Mouse (Mus musculus) brain, embryonic 14.5 days (tissue): ENCODE data around the gene Cpm. TPM values are rescaled to one million over a fixed set of nuclear protein-coding genes. Genes with fewer than 3 reads are reported as not detected.

Experiments
- DNase-seq: peaks from one replicate; pipeline ENCODE4 v3.0.0-alpha.2; 2011; ENCODE audit warnings: low read depth
- CTCF ChIP-seq: fragments of 200-500 bp; IDR thresholded peaks from 2 replicates; pipeline ENCODE4 v1.5.1; 2012; ENCODE audit warnings: inconsistent platforms, mild to moderate bottlenecking, moderate library complexity, borderline replicate concordance; ENCODE audit not compliant: insufficient read depth, insufficient read length; ENCODE audit errors: extremely low read depth
- POLR2A ChIP-seq: fragments of 200-500 bp; IDR thresholded peaks from 2 replicates; pipeline ENCODE4 v1.6.1; 2012; ENCODE audit warnings: mild to moderate bottlenecking, inconsistent platforms, borderline replicate concordance; ENCODE audit not compliant: poor library complexity, insufficient read depth, insufficient read length, severe bottlenecking; ENCODE audit errors: extremely low read depth
- polyA plus RNA-seq: library from polyadenylated mRNA; depleted of rRNA; stranded (reverse); fragments of >200 nt; gene quantifications from 2 replicates; pipeline ENCODE4 v1.2.3, GENCODE M21; 2012

The Cpm gene
- polyA plus RNA-seq, 1 experiment, result 3.7 TPM

- TF ChIP-seq POLR2A, result no peak
- TF ChIP-seq CTCF, result no peak
Measured at GRCm38 (mm10) chr10:117705806-117706205, 76.5 kb downstream of the Cpm start.

GRCm38 (mm10) chr10:117706440-117706839, 77.1 kb downstream of the Cpm start:
- TF ChIP-seq POLR2A (no peak), CTCF (no peak)
- DNase-seq, result no peak

More at GRCm38 (mm10) chr10:117705806-117706205, 76.5 kb downstream of the Cpm start:
- no peak for DNase-seq

GRCm38 (mm10) chr10:117707114-117707838, 78.0 kb downstream of the Cpm start:
- no peak for DNase-seq
- TF ChIP-seq CTCF (no peak), POLR2A (no peak)

GRCm38 (mm10) chr10:117708376-117708775, 79.1 kb downstream of the Cpm start:
- no peak for DNase-seq

GRCm38 (mm10) chr10:117708856-117709255, 79.6 kb downstream of the Cpm start:
- TF ChIP-seq POLR2A, result no peak
- no peak for TF ChIP-seq CTCF
- no peak for DNase-seq

More at GRCm38 (mm10) chr10:117708376-117708775, 79.1 kb downstream of the Cpm start:
- no peak for TF ChIP-seq POLR2A
- TF ChIP-seq CTCF, result no peak

- no peak for DNase-seq
- TF ChIP-seq CTCF (no peak), POLR2A (no peak)
Measured at GRCm38 (mm10) chr10:117709326-117709830, 80.1 kb downstream of the Cpm start.

GRCm38 (mm10) chr10:117709930-117710603, 80.8 kb downstream of the Cpm start:
- TF ChIP-seq CTCF (no peak), POLR2A (no peak; the same call in 1 of the 2 replicates)
- DNase-seq, result peak; percentile 91

GRCm38 (mm10) chr10:117710604-117711141, 81.4 kb downstream of the Cpm start, which contains the start of gene Mdm2:
Gene Mdm2 (minus strand): TSS chr10:117710758.
- peak; percentile 85 for TF ChIP-seq CTCF
- peak; percentile 88 for TF ChIP-seq POLR2A
- DNase-seq, result peak; percentile 97

GRCm38 (mm10) chr10:117711408-117711807, 82.1 kb downstream of the Cpm start:
- TF ChIP-seq CTCF (no peak), POLR2A (no peak)
- DNase-seq, result no peak

GRCm38 (mm10) chr10:117712191-117712754, 83.0 kb downstream of the Cpm start:
- TF ChIP-seq POLR2A, result no peak
- no peak for DNase-seq

GRCm38 (mm10) chr10:117712871-117713270, 83.6 kb downstream of the Cpm start:
- DNase-seq, result no peak
- no peak for TF ChIP-seq CTCF
- no peak for TF ChIP-seq POLR2A
